Mouse (Mus musculus) ES-E14 (cell line): Measurements from ENCODE around the gene Urb2. TPM values are rescaled to one million over a fixed set of nuclear protein-coding genes. Genes with fewer than 3 reads are reported as not detected.

ENCODE experiments used
- DNase-seq: peaks from one replicate; pipeline ENCODE4 v3.0.0-alpha.2; 2013; ENCODE audit warnings: low read depth, low spot score
- H3K27ac ChIP-seq: 2 replicates; pipeline ENCODE4 v1.5.1; 2012; ENCODE audit warnings: low read depth, mild to moderate bottlenecking, low read length, moderate library complexity, mixed read lengths; ENCODE audit not compliant: poor library complexity, insufficient read depth, severe bottlenecking
- H3K36me3 ChIP-seq: 2 replicates; pipeline ENCODE4 v1.6.1; 2012; ENCODE audit warnings: mild to moderate bottlenecking, low read length, moderate library complexity, mixed read lengths; ENCODE audit not compliant: control insufficient read depth, poor library complexity, insufficient read depth, severe bottlenecking
- H3K4me1 ChIP-seq, 2 experiments: fragments of 150-350 bp in 1 of 2; sonication (generic) in 1 of 2; 2 replicates each; pipeline ENCODE4 v1.6.1; 2012; ENCODE audit warnings: low read length in 2 of 2, mild to moderate bottlenecking in 1 of 2, mixed read lengths in 1 of 2; ENCODE audit not compliant: control insufficient read depth in 2 of 2, insufficient read depth in 2 of 2, poor library complexity in 1 of 2
- H3K4me3 ChIP-seq, 2 experiments: fragments of 150-350 bp in 1 of 2; sonication (generic) in 1 of 2; 2 replicates each; pipeline ENCODE4 v1.5.1; 2012; ENCODE audit warnings: low read length in 2 of 2, low read depth in 1 of 2, mild to moderate bottlenecking in 1 of 2, mixed read lengths in 1 of 2; ENCODE audit not compliant: insufficient read depth in 1 of 2, poor library complexity in 1 of 2, severe bottlenecking in 1 of 2
- H3K9ac ChIP-seq: 2 replicates; pipeline ENCODE4 v1.6.1; 2012; ENCODE audit warnings: low read depth, mild to moderate bottlenecking, low read length, mixed read lengths; ENCODE audit not compliant: poor library complexity, insufficient read depth, severe bottlenecking
- H3K9me3 ChIP-seq: fragments of 150-350 bp; sonication (generic); 2 replicates; pipeline ENCODE4 v1.6.1; 2012; ENCODE audit warnings: low read depth, mild to moderate bottlenecking, low read length; ENCODE audit not compliant: control insufficient read depth, insufficient read depth
- CHD2 ChIP-seq: IDR thresholded peaks from 2 replicates; pipeline ENCODE4 v1.6.1; 2014; ENCODE audit warnings: mild to moderate bottlenecking, low read depth, low read length, inconsistent platforms
- HCFC1 ChIP-seq: IDR thresholded peaks from 2 replicates; pipeline ENCODE4 v1.6.1; 2012; ENCODE audit warnings: low read length, inconsistent platforms, borderline replicate concordance; ENCODE audit not compliant: insufficient read depth
- MAFK ChIP-seq: IDR thresholded peaks from 2 replicates; pipeline ENCODE4 v1.6.1; 2014; ENCODE audit warnings: mild to moderate bottlenecking, low read depth, low read length, inconsistent platforms; ENCODE audit not compliant: insufficient read depth
- ZC3H11A ChIP-seq: IDR thresholded peaks from 2 replicates; pipeline ENCODE4 v1.6.1; 2012; ENCODE audit warnings: low read depth, mild to moderate bottlenecking, inconsistent platforms, low read length, borderline replicate concordance
- ZNF384 ChIP-seq: IDR thresholded peaks from 2 replicates; pipeline ENCODE4 v1.6.1; 2012; ENCODE audit warnings: low read depth, low read length, inconsistent platforms
- in situ Hi-C, 2 experiments: fragments of 600-800 bp; cut with MboI; formaldehyde crosslinking; loops; one replicate each; pipeline ENCODE4 v1.15.1; 2025; ENCODE audit warnings: low sequenced_read_pairs in 2 of 2, inconsistent platforms in 1 of 2; ENCODE audit not compliant: unreplicated experiment in 2 of 2
- total RNA-seq: library from RNA; depleted of rRNA; stranded (reverse); fragments of 300-350 nt; gene quantifications from 2 replicates; pipeline ENCODE4 v1.2.3, GENCODE M21; 2012

Urb2 gene
- total RNA-seq, 1 experiment = 80.0 TPM

- Histone ChIP-seq H3K9ac (peak within 1 kb of the TSS; percentile 92), H3K4me3 (peak within 1 kb of the TSS; percentile 73 to 92), H3K36me3 (no peaks in the 10 kb centered on the region), H3K27ac (peak within 1 kb of the TSS; percentile 25), H3K9me3 (no peaks in the 10 kb centered on the region), H3K4me1 (peaks cover 0 to 2% of the 10 kb centered on the region in 2 experiments; a peak in 1 of 4 replicates)
- in situ Hi-C loops = no loop called here
- no peak for TF ChIP-seq CHD2
- TF ChIP-seq HCFC1 = peak; percentile 46; the same call in 1 of the 2 replicates
- DNase-seq = peak; percentile 77
Observed at GRCm38 (mm10) chr8:123982826-123983400, 38.4 kb upstream of the Urb2 start, which contains the start of gene Abcb10. Abcb10 (minus strand) TSS chr8:123983122.

DNA sequence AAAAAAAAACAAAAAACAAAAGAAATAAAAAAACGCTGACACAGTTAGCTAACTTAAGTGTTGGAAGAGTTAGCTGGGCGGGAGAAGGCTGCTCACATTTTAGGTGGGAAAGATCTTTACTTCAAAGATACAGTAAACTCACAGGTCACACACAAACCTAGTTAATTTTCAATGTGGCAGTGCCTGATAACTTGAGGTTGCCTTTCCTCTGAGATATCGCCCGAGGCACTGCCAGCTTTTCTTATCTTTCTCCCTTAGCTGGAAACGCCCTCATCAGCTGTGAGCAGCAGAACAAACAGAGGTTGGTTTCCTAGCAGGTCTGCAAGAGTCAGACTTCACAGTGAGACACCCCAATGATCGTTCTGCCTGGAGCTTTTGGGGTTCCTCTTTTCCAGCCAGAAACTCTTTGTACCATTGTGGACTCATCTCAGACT, 32.7 kb upstream of the Urb2 start:
- H3K36me3 ChIP-seq = peaks cover 2% of the 10 kb centered on the region; the same call in 1 of the 2 replicates
- no peak overlapping the region for H3K9ac ChIP-seq
- no peak overlapping the region for H3K4me3 ChIP-seq
- H3K4me1 ChIP-seq = peaks cover 0 to 9% of the 10 kb centered on the region in 2 experiments; a peak in 2 of 4 replicates
- TF ChIP-seq ZC3H11A (no peak), ZNF384 (peak; percentile 4; the same call in 1 of the 2 replicates), CHD2 (no peak)
- no peak overlapping the region for H3K27ac ChIP-seq
- DNase-seq = no peak
- in situ Hi-C loops = no loop called here
- no peaks in the 10 kb centered on the region for H3K9me3 ChIP-seq

- H3K9me3 ChIP-seq = no peaks in the 10 kb centered on the region
- no peak overlapping the region for H3K4me3 ChIP-seq
- no peak overlapping the region for H3K27ac ChIP-seq
- peaks cover 2% of the 10 kb centered on the region; the same call in 1 of the 2 replicates for H3K36me3 ChIP-seq
- H3K9ac ChIP-seq = no peak overlapping the region
- peaks cover 0 to 8% of the 10 kb centered on the region in 2 experiments; a peak in 2 of 4 replicates for H3K4me1 ChIP-seq
- DNase-seq = no peak
- no peak for TF ChIP-seq ZC3H11A
- no peak for TF ChIP-seq HCFC1
- no peak for TF ChIP-seq CHD2
- no peak for TF ChIP-seq MAFK
- no peak for TF ChIP-seq ZNF384
- in situ Hi-C loops = no loop called here
Observed at GRCm38 (mm10) chr8:123989128-123989527, 32.2 kb upstream of the Urb2 start.

DNA sequence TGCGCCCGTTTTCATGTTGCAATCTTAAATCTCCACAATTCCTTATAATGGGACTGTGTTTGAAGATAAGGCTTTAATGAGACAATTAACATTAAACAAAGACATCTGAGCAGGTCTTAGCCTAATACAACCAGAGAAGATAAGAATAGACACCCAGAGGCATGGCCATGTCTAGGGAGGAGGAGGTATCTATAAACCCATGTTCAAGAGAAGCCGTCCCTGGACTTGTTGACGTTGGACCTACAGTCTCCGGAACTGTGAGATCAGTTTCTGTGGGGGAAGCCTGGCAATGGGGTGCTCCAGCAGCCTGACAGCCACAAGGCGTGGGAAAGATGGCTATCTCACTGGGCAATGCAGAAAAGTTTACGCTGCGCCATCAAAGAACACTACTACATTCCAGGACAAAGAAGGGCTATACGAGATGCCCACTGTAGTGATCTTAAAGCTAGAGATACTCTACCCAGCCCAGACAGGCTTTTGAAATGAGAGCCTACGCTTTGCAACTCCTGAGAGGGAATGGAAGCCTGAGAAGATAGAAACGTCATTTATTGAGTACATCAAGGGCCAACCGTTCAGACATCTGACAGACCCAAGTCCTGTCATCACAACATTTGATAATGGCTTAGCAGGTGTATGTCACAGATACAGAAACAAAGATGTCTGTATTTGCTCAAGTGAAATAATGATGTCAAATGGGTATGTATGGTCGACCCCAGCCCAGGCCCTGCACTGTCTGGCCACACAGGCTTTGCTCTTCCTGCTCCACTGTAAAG, 30.8 kb upstream of the Urb2 start:
- no peak for TF ChIP-seq MAFK
- TF ChIP-seq CHD2 = no peak
- TF ChIP-seq ZNF384 = no peak
- TF ChIP-seq ZC3H11A = no peak
- no peak for TF ChIP-seq HCFC1
- Histone ChIP-seq H3K9me3 (no peaks in the 10 kb centered on the region), H3K27ac (no peak overlapping the region), H3K9ac (no peak overlapping the region), H3K4me1 (peaks cover 0 to 10% of the 10 kb centered on the region in 2 experiments; a peak in 2 of 4 replicates), H3K36me3 (peaks cover 2% of the 10 kb centered on the region; the same call in 1 of the 2 replicates), H3K4me3 (no peak overlapping the region)
- no peak for DNase-seq
- in situ Hi-C loops = no loop called here
